Mouse (Mus musculus) heart, embryonic 10.5 days (tissue): Measurements from ENCODE around the gene Ubox5. TPM values are rescaled to one million over a fixed set of nuclear protein-coding genes. Genes with fewer than 3 reads are reported as not detected.

Source experiments
- DNase-seq: peaks from one replicate; pipeline ENCODE4 v3.0.0-alpha.2; 2017; ENCODE audit warnings: low spot score
- H3K27ac ChIP-seq: fragments of 300-500 bp; sonication (generic); 2 replicates; pipeline ENCODE4 v1.5.1; 2016; ENCODE audit warnings: mild to moderate bottlenecking
- H3K27me3 ChIP-seq: fragments of 300-500 bp; sonication (generic); 2 replicates; pipeline ENCODE4 v1.6.1; 2016; ENCODE audit warnings: mild to moderate bottlenecking; ENCODE audit not compliant: poor library complexity, insufficient read depth, severe bottlenecking
- H3K36me3 ChIP-seq: fragments of 300-500 bp; sonication (generic); 2 replicates; pipeline ENCODE4 v1.6.1; 2016; ENCODE audit warnings: mild to moderate bottlenecking, moderate library complexity
- H3K4me1 ChIP-seq: fragments of 300-500 bp; sonication (generic); 2 replicates; pipeline ENCODE4 v1.6.1; 2016; ENCODE audit warnings: mild to moderate bottlenecking
- H3K4me3 ChIP-seq: fragments of 300-500 bp; sonication (generic); 2 replicates; pipeline ENCODE4 v1.5.1; 2016; ENCODE audit warnings: mild to moderate bottlenecking, moderate library complexity
- H3K9me3 ChIP-seq: fragments of 300-500 bp; sonication (generic); 2 replicates; pipeline ENCODE4 v1.6.1; 2016; ENCODE audit warnings: mild to moderate bottlenecking, moderate library complexity
- WGBS: fragments of 180-500 bp; shearing (Covaris S2); methylation state at CpG from one replicate; pipeline ENCODE4 v1.1.7; 2016; 5-methylcytosine and 5-hydroxymethylcytosine counted together
- polyA plus RNA-seq: library from polyadenylated mRNA; unstranded; fragments of >200 nt; fragmentation: Nextera tagmentation; extraction: Ambion mirVana; gene quantifications from 2 replicates; pipeline ENCODE4 v1.2.1, GENCODE M21; 2016

Ubox5 gene
- polyA plus RNA-seq, 1 experiment from 2014 or later: 14.2 TPM

- WGBS: 82% methylated on average over 4 of the region's 4 CpGs
- Histone ChIP-seq H3K27me3 (peaks cover 20% of the 10 kb centered on the region), H3K4me3 (no peak overlapping the region), H3K4me1 (peaks cover 14% of the 10 kb centered on the region), H3K9me3 (no peaks in the 10 kb centered on the region), H3K36me3 (peaks cover 16% of the 10 kb centered on the region; the same call in 1 of the 2 replicates), H3K27ac (no peak overlapping the region)
- DNase-seq: no peak
These were observed 15.4 kb upstream of the Ubox5 start for GRCm38 (mm10) chr2:130645198-130645597.

- 3% methylated on average over 40 of the region's 40 CpGs for WGBS
- peak within 1 kb of the TSS; percentile 84 for H3K27ac ChIP-seq
- H3K9me3 ChIP-seq: no peaks in the 10 kb centered on the region
- peaks cover 14% of the 10 kb centered on the region for H3K4me1 ChIP-seq
- peaks cover 6% of the 10 kb centered on the region; the same call in 1 of the 2 replicates for H3K36me3 ChIP-seq
- peaks cover 43% of the 10 kb centered on the region for H3K27me3 ChIP-seq
- H3K4me3 ChIP-seq: peak within 1 kb of the TSS; percentile 77
- peak; percentile 95 for DNase-seq
These were observed 13.0 kb upstream of the Ubox5 start, which contains the start of gene Lzts3 for GRCm38 (mm10) chr2:130642684-130643369. Gene Lzts3, minus strand, starts transcription at chr2:130642803.

- H3K9me3 ChIP-seq: no peaks in the 10 kb centered on the region
- H3K27ac ChIP-seq: peak overlapping the region; percentile 84
- H3K36me3 ChIP-seq: peaks cover 6% of the 10 kb centered on the region; the same call in 1 of the 2 replicates
- H3K4me1 ChIP-seq: peaks cover 14% of the 10 kb centered on the region
- DNase-seq: no peak
- H3K4me3 ChIP-seq: peak overlapping the region; percentile 77
- WGBS: under 1% methylated on average over 27 of the region's 27 CpGs
- H3K27me3 ChIP-seq: peaks cover 49% of the 10 kb centered on the region
These were observed 12.4 kb upstream of the Ubox5 start for GRCm38 (mm10) chr2:130642197-130642660.

GRCm38 (mm10) chr2:130641351-130642025, 11.7 kb upstream of the Ubox5 start:
- Histone ChIP-seq H3K4me3 (0 out of 2 replicates have a peak overlapping the region, but pooled peaks have one; percentile 77), H3K27ac (no peak overlapping the region), H3K27me3 (peaks cover 57% of the 10 kb centered on the region), H3K9me3 (no peaks in the 10 kb centered on the region), H3K36me3 (no peaks in the 10 kb centered on the region), H3K4me1 (peaks cover 14% of the 10 kb centered on the region)
- DNase-seq: no peak
- WGBS: 67% methylated on average over 6 of the region's 6 CpGs

DNA sequence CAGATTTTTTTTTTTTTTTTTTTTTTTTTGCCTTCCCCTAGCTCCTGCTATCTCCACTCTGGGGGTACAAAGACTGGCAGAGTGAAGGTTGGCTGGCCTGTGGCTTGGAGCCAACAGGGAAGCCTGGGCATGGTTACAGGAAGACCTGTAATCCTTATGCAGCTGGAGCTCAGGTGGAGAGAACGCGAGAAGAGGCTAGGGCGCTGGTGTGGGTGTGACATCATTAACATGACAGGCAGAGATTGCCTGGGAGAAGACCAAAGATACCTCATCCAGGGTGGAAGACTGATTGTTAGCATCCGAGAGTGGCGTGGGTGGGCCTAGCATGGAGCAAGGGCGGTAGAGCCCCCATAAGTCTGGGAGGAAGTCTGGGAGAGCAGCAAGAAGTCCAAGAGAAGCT, 9.4 kb upstream of the Ubox5 start:
- H3K9me3 ChIP-seq: no peaks in the 10 kb centered on the region
- H3K27ac ChIP-seq: no peak overlapping the region
- H3K4me3 ChIP-seq: no peak overlapping the region
- peaks cover 35% of the 10 kb centered on the region for H3K4me1 ChIP-seq
- DNase-seq: no peak
- peaks cover 79% of the 10 kb centered on the region for H3K27me3 ChIP-seq
- H3K36me3 ChIP-seq: 0 out of 2 replicates have a peak, but pooled peaks cover 3% of the 10 kb centered on the region
- 59% methylated on average over 6 of the region's 6 CpGs for WGBS

- Histone ChIP-seq H3K27ac (no peak overlapping the region), H3K27me3 (peaks cover 90% of the 10 kb centered on the region), H3K4me1 (peaks cover 40% of the 10 kb centered on the region), H3K9me3 (no peaks in the 10 kb centered on the region), H3K36me3 (0 out of 2 replicates have a peak, but pooled peaks cover 3% of the 10 kb centered on the region), H3K4me3 (no peak overlapping the region)
- DNase-seq: no peak
- 24% methylated on average over 16 of the region's 16 CpGs for WGBS
These were observed 8.3 kb upstream of the Ubox5 start for GRCm38 (mm10) chr2:130638101-130638611.

DNA sequence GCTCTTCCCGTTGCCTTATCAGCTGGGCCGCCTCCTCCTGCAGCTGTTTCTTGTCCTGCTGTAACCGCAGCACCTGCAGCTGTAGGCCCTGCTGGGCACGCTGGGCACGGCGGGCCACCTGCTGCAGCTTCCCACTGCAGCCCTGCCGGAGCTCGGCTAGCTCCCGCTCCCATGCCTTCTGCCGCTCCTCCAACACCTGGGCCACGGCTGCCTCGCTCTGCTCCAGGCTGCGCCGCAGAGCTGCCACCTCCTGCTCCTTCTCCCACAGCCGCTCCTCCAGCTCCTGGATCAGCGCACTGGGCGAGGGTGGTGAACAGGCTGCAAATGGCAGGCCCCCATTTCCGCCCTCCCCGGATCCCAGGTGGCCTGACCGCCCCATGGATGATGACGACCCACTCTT, 6.0 kb upstream of the Ubox5 start:
- Histone ChIP-seq H3K36me3 (0 out of 2 replicates have a peak, but pooled peaks cover 3% of the 10 kb centered on the region), H3K27me3 (peaks cover 81% of the 10 kb centered on the region), H3K27ac (no peak overlapping the region), H3K4me3 (peak overlapping the region; percentile 61), H3K9me3 (no peaks in the 10 kb centered on the region), H3K4me1 (peaks cover 25% of the 10 kb centered on the region)
- WGBS: 7% methylated on average over 21 of the region's 21 CpGs
- DNase-seq: no peak

- Histone ChIP-seq H3K4me1 (peaks cover 25% of the 10 kb centered on the region), H3K36me3 (0 out of 2 replicates have a peak, but pooled peaks cover 3% of the 10 kb centered on the region), H3K9me3 (no peaks in the 10 kb centered on the region), H3K27me3 (peaks cover 71% of the 10 kb centered on the region), H3K27ac (peak overlapping the region; percentile 31), H3K4me3 (peak overlapping the region; percentile 61)
- no peak for DNase-seq
- WGBS: under 1% methylated on average over 38 of the region's 38 CpGs
These were observed 5.0 kb upstream of the Ubox5 start for GRCm38 (mm10) chr2:130634739-130635411.

DNA sequence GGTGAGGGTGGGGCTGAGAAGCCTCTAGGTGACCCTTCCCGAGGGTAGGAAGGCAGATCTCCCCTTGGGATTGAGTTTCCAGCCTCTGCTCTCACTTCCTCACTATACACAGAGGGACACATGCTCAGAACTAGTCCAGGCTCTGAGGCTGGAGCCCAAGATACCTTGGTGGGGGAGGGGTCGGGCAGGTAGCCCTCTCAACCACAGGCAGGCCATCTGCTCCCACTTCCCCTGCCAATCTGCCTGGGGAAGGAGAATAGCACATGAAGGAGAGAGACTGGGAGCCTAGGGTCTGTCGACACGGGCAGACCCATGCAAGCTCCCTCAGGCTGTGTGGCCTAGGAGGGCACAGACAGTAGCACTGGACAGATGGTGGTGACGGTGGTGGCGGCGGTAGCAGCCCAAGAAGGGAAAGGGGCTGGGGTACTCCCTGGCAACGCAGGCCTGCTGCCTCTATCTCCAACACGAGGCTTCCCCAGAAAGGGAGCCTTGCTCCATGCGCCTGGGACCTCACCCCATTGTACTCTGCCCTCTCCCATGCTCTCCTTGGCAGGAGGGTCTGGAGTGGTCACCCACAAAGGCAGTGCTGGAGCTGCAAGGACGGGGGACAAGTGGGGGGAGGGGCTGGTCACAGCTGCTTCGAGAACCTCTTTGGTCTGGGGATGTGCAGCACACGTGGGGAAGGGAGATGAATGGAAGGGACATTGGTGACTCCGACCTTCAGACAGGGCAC, 4.3 kb upstream of the Ubox5 start:
- Histone ChIP-seq H3K27ac (peak overlapping the region; percentile 31), H3K27me3 (peaks cover 64% of the 10 kb centered on the region), H3K4me1 (peaks cover 25% of the 10 kb centered on the region), H3K4me3 (peak overlapping the region; percentile 61), H3K9me3 (no peaks in the 10 kb centered on the region), H3K36me3 (0 out of 2 replicates have a peak, but pooled peaks cover 3% of the 10 kb centered on the region)
- 16% methylated on average over 13 of the region's 14 CpGs for WGBS
- no peak for DNase-seq

DNA sequence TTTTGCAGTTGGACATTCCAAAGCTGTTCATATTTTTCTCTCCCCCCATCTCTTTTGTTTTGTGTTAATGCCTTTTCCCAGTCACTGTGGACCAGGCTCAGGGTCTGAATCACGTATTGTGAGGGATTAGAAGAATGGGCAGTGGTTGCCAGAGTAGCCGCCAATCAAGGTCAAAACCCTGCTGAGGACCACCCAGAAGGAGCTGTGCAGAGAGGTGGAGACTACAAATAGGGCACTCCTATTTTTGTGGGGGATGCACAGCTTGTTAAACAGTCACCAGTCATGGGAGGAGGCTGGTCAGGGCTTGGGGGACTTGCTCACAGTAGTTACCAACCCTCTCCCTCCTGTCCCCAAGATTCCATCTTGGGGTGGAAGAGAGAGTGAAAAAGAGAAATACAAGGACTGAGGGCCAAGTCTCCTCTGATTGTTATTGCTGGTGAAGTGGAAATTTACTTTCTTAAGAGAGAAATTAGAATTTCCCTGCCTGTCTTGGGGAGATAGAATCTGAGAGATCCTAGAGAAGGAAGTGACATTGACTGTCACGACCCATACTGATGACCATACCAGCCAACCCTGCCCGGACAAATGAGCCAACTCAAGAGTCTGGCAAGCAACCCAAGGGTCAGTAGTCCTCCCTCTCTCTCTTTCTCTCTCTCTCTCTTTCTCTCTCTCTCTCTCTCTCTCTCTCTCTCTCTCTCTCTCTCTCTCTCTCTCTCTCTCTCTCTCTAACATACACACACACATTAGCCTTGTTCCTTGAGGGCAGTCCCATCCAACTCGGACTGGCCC, 3.2 kb upstream of the Ubox5 start:
- Histone ChIP-seq H3K4me3 (no peak overlapping the region), H3K9me3 (no peaks in the 10 kb centered on the region), H3K36me3 (0 out of 2 replicates have a peak, but pooled peaks cover 3% of the 10 kb centered on the region), H3K27ac (no peak overlapping the region), H3K27me3 (peaks cover 53% of the 10 kb centered on the region), H3K4me1 (peaks cover 32% of the 10 kb centered on the region)
- WGBS: 57% methylated on average over 5 of the region's 5 CpGs
- no peak for DNase-seq

DNA sequence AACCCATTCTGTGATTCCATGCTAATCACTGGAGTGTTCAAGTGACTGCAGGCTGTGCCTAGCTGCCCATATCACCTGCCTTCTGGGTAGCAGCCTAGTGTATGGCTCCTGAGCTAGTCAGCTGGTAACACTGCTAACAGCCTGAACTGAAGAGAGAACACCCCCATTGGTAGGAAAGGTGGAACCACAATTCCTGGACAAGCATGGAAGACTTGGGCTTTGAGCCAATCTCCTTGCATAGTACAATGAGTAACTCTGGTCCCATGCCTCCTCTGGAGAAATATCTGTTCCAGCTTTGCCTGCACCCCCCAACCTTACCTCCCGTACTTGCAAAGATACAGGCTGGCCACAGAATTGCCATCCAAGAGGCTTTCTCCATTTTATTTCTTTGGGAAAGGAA, 2.6 kb upstream of the Ubox5 start:
- H3K36me3 ChIP-seq: peaks cover 9% of the 10 kb centered on the region
- DNase-seq: no peak
- H3K4me3 ChIP-seq: no peak overlapping the region
- peaks cover 46% of the 10 kb centered on the region for H3K27me3 ChIP-seq
- 68% methylated on average over 1 of the region's 1 CpGs for WGBS
- H3K27ac ChIP-seq: no peak overlapping the region
- no peaks in the 10 kb centered on the region for H3K9me3 ChIP-seq
- H3K4me1 ChIP-seq: peaks cover 32% of the 10 kb centered on the region
